Mouse (Mus musculus) liver, adult (tissue): Measurements from ENCODE around the gene Arvcf.

ENCODE experiments used
- GATA4 ChIP-seq: IDR thresholded peaks from 2 replicates; pipeline ENCODE4 v1.6.1; 2014; ENCODE audit warnings: mild to moderate bottlenecking, low read length; ENCODE audit not compliant: insufficient replicate concordance

The Arvcf gene

DNA sequence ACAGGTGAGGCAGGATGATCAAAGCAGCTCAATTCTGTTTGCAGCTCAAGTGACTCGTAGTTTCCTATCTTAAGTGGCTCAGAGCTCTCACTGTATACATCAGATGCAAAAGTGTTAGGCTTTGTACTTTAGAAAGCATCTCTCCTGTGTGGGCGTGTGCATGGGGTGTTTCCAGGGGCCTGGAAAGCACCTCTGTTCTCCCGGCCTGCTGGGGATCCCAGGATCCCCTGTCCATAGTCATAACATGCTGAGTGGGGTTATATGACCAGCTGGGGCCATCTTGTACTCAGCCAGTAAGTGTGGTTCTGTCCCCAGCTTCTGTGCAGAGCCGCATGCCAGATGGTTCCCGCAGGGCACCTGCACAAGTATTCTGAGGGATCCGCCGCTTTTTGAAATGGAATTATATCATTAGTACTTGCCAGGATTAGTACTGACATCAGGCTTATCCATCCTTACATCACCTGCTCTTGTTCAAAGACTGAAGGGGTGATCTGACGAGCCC lies 104.4 kb downstream of the Arvcf start:
- no peak for TF ChIP-seq GATA4

DNA sequence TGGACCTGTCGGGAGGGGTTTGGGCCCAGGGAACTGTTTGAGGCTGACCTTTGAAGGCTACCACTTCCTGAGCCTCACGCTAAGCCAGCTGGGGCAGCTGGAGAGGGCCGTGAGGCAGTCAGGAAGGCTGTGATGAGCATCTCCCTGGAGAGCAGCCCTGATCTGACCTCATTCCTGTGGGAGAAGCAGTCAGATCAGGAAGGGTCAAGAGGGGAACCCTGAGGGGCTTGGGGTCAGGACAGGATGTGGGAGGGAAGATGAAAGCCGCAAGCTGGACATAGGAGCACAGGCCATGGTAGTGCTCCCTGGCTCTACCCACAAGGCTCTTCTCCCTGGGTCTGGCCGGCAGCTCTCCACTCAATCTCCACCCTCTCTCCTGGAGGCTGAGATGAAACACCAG lies 105.9 kb downstream of the Arvcf start:
- TF ChIP-seq GATA4: no peak

DNA sequence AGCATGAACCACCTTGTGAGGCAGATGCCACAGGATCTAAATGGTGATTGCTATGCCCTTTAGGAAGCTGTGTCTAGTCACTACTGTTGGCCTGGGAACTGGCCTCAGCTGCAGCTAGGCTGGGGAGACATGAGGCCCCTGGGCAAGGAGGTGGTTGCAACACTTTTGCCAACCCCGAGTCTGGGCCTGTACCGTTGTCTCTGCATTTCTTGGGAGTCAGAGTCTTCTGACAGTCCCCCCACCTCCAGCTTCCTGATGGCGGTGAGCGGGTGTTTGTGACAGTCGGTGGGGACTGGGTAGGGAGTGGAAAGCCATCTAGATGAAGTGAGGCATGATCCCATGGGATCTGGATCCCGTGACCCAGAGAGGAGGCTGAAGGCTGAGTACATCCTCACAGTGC lies 107.4 kb downstream of the Arvcf start:
- no peak for TF ChIP-seq GATA4
